Mouse (Mus musculus): ENCODE measurements around the gene Cygb. TPM values are rescaled to one million over a fixed set of nuclear protein-coding genes. Genes with fewer than 3 reads are reported as not detected.

Cygb gene
- polyA plus RNA-seq, 1 experiment from 2014 or later = 12.3 TPM

DNA sequence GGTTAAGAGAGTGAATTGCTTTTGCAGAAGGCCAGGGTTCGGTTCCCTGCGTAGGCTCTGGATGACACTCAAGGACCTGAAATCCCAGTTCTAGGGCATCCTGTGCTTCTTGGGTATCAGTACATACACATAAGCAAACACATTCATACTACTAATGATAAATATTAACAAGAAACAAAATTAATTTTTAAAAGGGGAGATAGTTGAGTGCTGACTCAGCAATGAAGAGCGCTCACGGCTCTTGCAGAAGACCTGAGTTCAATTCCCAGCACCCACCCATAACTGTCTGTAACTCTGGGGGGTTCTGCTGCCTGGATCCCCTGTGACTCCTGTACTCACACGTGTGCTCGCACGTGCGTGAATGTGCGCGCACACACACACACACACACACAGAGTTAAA lies 35.5 kb upstream of the Cygb start:
- Histone ChIP-seq H3K4me2 (ENCODE audit: low read depth, low read length) (no peak overlapping the region), H3K9ac (ENCODE audit: low read depth, low read length) (peak overlapping the region; percentile 10; the same call in 1 of the 2 replicates), H3K4me1 (ENCODE audit: control insufficient read depth, insufficient read depth, low read length) (peaks cover 17% of the 10 kb centered on the region), H3K36me3 (ENCODE audit: control insufficient read depth, insufficient read depth, low read length) (0 out of 2 replicates have a peak, but pooled peaks cover 3% of the 10 kb centered on the region), H3K27ac (ENCODE audit: low read length) (no peak overlapping the region), H3K27me3 (replicated peaks; ENCODE audit: control insufficient read depth, insufficient read depth, low read length) (peaks cover 9% of the 10 kb centered on the region; the same call in 1 of the 2 replicates), H3K9me3 (ENCODE audit: control insufficient read depth, low read length) (no peaks in the 10 kb centered on the region), H3K4me3 (ENCODE audit: low read length) (no peak overlapping the region)
- no peak for ATAC-seq
- WGBS = 90% methylated on average over 10 of the region's 10 CpGs

GRCm38 (mm10) chr11:116687897-116688296 lies 33.8 kb upstream of the Cygb start:
- Histone ChIP-seq H3K27ac (ENCODE audit: low read length) (no peak overlapping the region), H3K27me3 (replicated peaks; ENCODE audit: control insufficient read depth, insufficient read depth, low read length) (no peaks in the 10 kb centered on the region), H3K4me1 (ENCODE audit: control insufficient read depth, insufficient read depth, low read length) (peaks cover 19% of the 10 kb centered on the region), H3K9me3 (ENCODE audit: control insufficient read depth, low read length) (no peaks in the 10 kb centered on the region), H3K36me3 (ENCODE audit: control insufficient read depth, insufficient read depth, low read length) (0 out of 2 replicates have a peak, but pooled peaks cover 3% of the 10 kb centered on the region), H3K4me3 (ENCODE audit: low read length) (no peak overlapping the region), H3K9ac (ENCODE audit: low read depth, low read length) (no peak overlapping the region), H3K4me2 (ENCODE audit: low read depth, low read length) (no peak overlapping the region)
- no peak for ATAC-seq
- WGBS = 77% methylated on average over 8 of the region's 8 CpGs

DNA sequence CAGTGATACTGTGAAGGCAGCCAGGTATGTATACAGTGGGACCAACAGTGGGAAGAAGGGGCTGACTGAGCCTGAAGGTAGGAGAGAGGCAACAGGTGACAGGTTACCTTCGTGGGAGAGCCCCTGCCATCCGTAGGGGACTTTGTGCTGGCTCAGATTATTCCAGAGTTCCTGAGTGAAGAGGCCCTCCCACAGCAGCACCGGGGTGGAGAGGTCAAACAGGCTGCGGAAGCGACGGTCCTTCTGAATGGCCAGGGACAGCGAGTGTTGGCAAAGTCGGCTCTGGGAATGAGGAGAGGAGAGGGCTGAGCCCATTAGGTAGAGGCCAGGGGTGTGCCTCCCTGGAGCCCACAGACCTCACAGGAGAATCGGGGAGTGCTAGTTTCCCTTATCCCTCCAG lies 31.6 kb upstream of the Cygb start:
- 65% methylated on average over 9 of the region's 9 CpGs for WGBS
- H3K4me1 ChIP-seq (ENCODE audit: control insufficient read depth, insufficient read depth, low read length) = peaks cover 11% of the 10 kb centered on the region
- no peak overlapping the region for H3K4me2 ChIP-seq (ENCODE audit: low read depth, low read length)
- ATAC-seq = no peak
- no peak overlapping the region for H3K4me3 ChIP-seq (ENCODE audit: low read length)
- H3K36me3 ChIP-seq (ENCODE audit: control insufficient read depth, insufficient read depth, low read length) = 0 out of 2 replicates have a peak, but pooled peaks cover 3% of the 10 kb centered on the region
- no peak overlapping the region for H3K27ac ChIP-seq (ENCODE audit: low read length)
- no peaks in the 10 kb centered on the region for H3K27me3 ChIP-seq (replicated peaks; ENCODE audit: control insufficient read depth, insufficient read depth, low read length)
- H3K9ac ChIP-seq (ENCODE audit: low read depth, low read length) = no peak overlapping the region; the same call in 1 of the 2 replicates
- no peaks in the 10 kb centered on the region for H3K9me3 ChIP-seq (ENCODE audit: control insufficient read depth, low read length)

DNA sequence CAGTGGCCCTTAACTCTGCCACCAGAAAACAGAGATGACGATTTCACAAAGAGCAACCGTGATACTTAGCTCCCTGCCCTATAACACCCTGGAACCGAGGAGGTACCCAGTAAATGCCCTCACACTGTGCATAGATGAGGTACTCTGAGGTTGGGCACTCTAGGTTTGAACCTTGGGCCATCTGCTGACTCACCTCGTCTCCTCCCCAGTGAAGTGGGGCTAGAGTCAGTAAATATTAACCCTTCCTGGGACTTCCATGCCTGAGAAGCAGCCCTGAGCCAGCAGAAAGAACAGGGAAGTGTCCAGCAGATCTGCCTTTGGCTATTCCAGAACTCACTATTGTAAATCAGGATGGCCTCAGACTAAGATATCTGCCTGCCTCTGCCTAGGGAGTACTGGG lies 29.7 kb upstream of the Cygb start:
- WGBS = 68% methylated on average over 4 of the region's 4 CpGs
- H3K4me1 ChIP-seq (ENCODE audit: control insufficient read depth, insufficient read depth, low read length) = peaks cover 6% of the 10 kb centered on the region

DNA sequence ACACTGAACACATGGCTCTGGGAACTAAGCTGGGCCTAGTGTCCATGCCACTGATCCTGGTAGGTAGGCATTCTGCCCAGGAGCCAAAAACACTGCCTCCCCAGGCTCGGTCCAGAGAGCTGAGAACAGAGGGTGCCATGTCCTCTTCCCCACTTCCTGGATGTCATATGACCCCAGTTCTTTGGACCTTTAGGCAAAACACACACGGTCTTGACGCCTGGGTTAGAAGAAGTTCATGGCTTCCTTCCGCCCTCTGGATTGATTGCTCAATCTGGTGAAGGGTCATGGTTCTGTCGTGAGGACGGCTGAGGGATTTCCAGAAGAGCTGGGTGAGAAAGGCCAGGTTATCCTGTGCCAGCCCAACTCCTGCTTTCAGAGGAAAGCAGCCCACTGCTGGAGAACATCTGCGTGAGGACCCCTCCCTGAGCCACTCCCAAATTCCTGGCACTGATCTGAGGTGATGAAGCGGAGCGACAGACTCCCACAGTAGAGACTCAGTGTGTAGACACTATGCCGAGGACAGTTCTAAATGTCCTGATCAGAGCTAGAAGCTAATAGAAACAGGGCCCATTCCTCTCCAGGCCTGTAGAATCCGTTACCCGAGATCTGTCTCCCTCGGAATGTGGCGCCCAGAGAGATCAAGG lies 28.5 kb upstream of the Cygb start:
- ATAC-seq = peak; percentile 61
- peak overlapping the region; percentile 77 for H3K27ac ChIP-seq (ENCODE audit: low read length)
- no peak overlapping the region for H3K4me2 ChIP-seq (ENCODE audit: low read depth, low read length)
- no peaks in the 10 kb centered on the region for H3K27me3 ChIP-seq (replicated peaks; ENCODE audit: control insufficient read depth, insufficient read depth, low read length)
- H3K4me3 ChIP-seq (ENCODE audit: low read length) = no peak overlapping the region
- peaks cover 10% of the 10 kb centered on the region; the same call in 1 of the 2 replicates for H3K36me3 ChIP-seq (ENCODE audit: control insufficient read depth, insufficient read depth, low read length)
- peaks cover 6% of the 10 kb centered on the region for H3K4me1 ChIP-seq (ENCODE audit: control insufficient read depth, insufficient read depth, low read length)
- H3K9me3 ChIP-seq (ENCODE audit: control insufficient read depth, low read length) = no peaks in the 10 kb centered on the region
- WGBS = 60% methylated on average over 14 of the region's 14 CpGs
- H3K9ac ChIP-seq (ENCODE audit: low read depth, low read length) = 0 out of 2 replicates have a peak overlapping the region, but pooled peaks have one; percentile 13

More for the DNA sequence above, 29.7 kb upstream of the Cygb start:
- H3K27me3 ChIP-seq (replicated peaks; ENCODE audit: control insufficient read depth, insufficient read depth, low read length) = no peaks in the 10 kb centered on the region
- H3K9ac ChIP-seq (ENCODE audit: low read depth, low read length) = no peak overlapping the region
- ATAC-seq = peak; percentile 51
- no peak overlapping the region for H3K4me3 ChIP-seq (ENCODE audit: low read length)
- no peaks in the 10 kb centered on the region for H3K9me3 ChIP-seq (ENCODE audit: control insufficient read depth, low read length)
- H3K36me3 ChIP-seq (ENCODE audit: control insufficient read depth, insufficient read depth, low read length) = peaks cover 6% of the 10 kb centered on the region; the same call in 1 of the 2 replicates
- H3K27ac ChIP-seq (ENCODE audit: low read length) = peak overlapping the region; percentile 43; the same call in 1 of the 2 replicates
- H3K4me2 ChIP-seq (ENCODE audit: low read depth, low read length) = no peak overlapping the region

GRCm38 (mm10) chr11:116681147-116681546 lies 27.0 kb upstream of the Cygb start:
- no peak overlapping the region for H3K27ac ChIP-seq (ENCODE audit: low read length)
- 78% methylated on average over 4 of the region's 4 CpGs for WGBS
- H3K4me3 ChIP-seq (ENCODE audit: low read length) = no peak overlapping the region
- H3K4me2 ChIP-seq (ENCODE audit: low read depth, low read length) = no peak overlapping the region
- H3K9me3 ChIP-seq (ENCODE audit: control insufficient read depth, low read length) = no peaks in the 10 kb centered on the region
- peaks cover 14% of the 10 kb centered on the region for H3K36me3 ChIP-seq (ENCODE audit: control insufficient read depth, insufficient read depth, low read length)
- H3K9ac ChIP-seq (ENCODE audit: low read depth, low read length) = no peak overlapping the region
- H3K4me1 ChIP-seq (ENCODE audit: control insufficient read depth, insufficient read depth, low read length) = peaks cover 7% of the 10 kb centered on the region
- ATAC-seq = no peak
- no peaks in the 10 kb centered on the region for H3K27me3 ChIP-seq (replicated peaks; ENCODE audit: control insufficient read depth, insufficient read depth, low read length)

DNA sequence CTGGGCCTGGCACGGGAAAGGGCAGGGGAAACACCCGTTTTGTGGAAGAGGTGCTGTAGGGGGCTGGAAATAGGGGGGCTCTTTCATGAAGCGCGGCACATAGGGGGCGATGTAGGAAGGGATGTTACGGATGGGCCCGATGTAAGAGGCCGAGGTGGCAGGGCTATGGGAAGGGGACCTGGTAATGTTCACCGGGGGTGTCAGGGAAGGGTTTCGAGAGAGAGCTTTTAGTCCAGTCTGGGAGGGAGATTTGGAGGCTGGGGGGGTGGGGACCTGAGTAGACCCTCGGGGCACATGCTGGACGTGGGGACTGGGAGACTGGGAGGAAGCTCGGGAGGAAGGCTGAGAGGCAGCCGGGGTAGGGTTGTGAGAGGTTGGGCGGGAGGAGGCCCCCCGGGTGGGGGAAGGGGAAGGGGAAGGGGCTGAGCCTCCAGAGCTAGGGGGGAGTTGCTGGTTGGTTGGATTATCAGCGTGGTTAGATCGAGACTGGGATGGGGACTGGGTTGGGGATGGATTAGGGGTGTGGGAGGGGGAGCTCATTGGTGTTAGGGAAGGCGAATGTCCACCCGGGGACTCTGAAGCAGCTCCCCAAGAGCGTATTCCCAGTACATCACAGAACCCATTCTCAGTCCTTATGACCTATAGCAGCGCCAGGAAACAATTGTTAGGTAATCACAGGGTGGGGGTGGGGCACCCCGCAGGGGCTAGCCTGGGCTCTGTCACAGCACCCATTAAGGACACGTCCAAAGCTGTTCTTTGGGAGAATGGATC lies 26.4 kb upstream of the Cygb start:
- 71% methylated on average over 24 of the region's 24 CpGs for WGBS
- Histone ChIP-seq H3K27ac (ENCODE audit: low read length) (no peak overlapping the region), H3K27me3 (replicated peaks; ENCODE audit: control insufficient read depth, insufficient read depth, low read length) (no peaks in the 10 kb centered on the region), H3K36me3 (ENCODE audit: control insufficient read depth, insufficient read depth, low read length) (peaks cover 19% of the 10 kb centered on the region), H3K9me3 (ENCODE audit: control insufficient read depth, low read length) (no peaks in the 10 kb centered on the region), H3K4me2 (ENCODE audit: low read depth, low read length) (no peak overlapping the region), H3K4me1 (ENCODE audit: control insufficient read depth, insufficient read depth, low read length) (peaks cover 11% of the 10 kb centered on the region), H3K9ac (ENCODE audit: low read depth, low read length) (no peak overlapping the region), H3K4me3 (ENCODE audit: low read length) (no peak overlapping the region)
- ATAC-seq = no peak

GRCm38 (mm10) chr11:116679148-116679547 lies 25.0 kb upstream of the Cygb start:
- H3K27me3 ChIP-seq (replicated peaks; ENCODE audit: control insufficient read depth, insufficient read depth, low read length) = no peaks in the 10 kb centered on the region
- peaks cover 17% of the 10 kb centered on the region for H3K4me1 ChIP-seq (ENCODE audit: control insufficient read depth, insufficient read depth, low read length)
- H3K4me2 ChIP-seq (ENCODE audit: low read depth, low read length) = no peak overlapping the region
- no peak overlapping the region for H3K27ac ChIP-seq (ENCODE audit: low read length)
- 90% methylated on average over 6 of the region's 6 CpGs for WGBS
- H3K9ac ChIP-seq (ENCODE audit: low read depth, low read length) = no peak overlapping the region
- no peaks in the 10 kb centered on the region for H3K9me3 ChIP-seq (ENCODE audit: control insufficient read depth, low read length)
- H3K36me3 ChIP-seq (ENCODE audit: control insufficient read depth, insufficient read depth, low read length) = peaks cover 21% of the 10 kb centered on the region
- no peak overlapping the region for H3K4me3 ChIP-seq (ENCODE audit: low read length)
- ATAC-seq = no peak

GRCm38 (mm10) chr11:116677711-116678441 lies 23.8 kb upstream of the Cygb start:
- ATAC-seq = no peak
- peaks cover 26% of the 10 kb centered on the region for H3K36me3 ChIP-seq (ENCODE audit: control insufficient read depth, insufficient read depth, low read length)

More at GRCm38 (mm10) chr11:116677711-116678441, 23.8 kb upstream of the Cygb start:
- Histone ChIP-seq H3K4me3 (ENCODE audit: low read length) (no peak overlapping the region), H3K9me3 (ENCODE audit: control insufficient read depth, low read length) (no peaks in the 10 kb centered on the region), H3K4me2 (ENCODE audit: low read depth, low read length) (no peak overlapping the region), H3K27ac (ENCODE audit: low read length) (no peak overlapping the region), H3K9ac (ENCODE audit: low read depth, low read length) (no peak overlapping the region), H3K4me1 (ENCODE audit: control insufficient read depth, insufficient read depth, low read length) (peaks cover 24% of the 10 kb centered on the region), H3K27me3 (replicated peaks; ENCODE audit: control insufficient read depth, insufficient read depth, low read length) (no peaks in the 10 kb centered on the region)
- 75% methylated on average over 8 of the region's 8 CpGs for WGBS

All from intestine, embryonic 16.5 days (tissue).